Mouse (Mus musculus): ENCODE results near the gene Frem2. TPM values are rescaled to one million over a fixed set of nuclear protein-coding genes. Genes with fewer than 3 reads are reported as not detected.
A peak's percentile ranks its signal among the peaks of the same experiment; 100 is the strongest.

Gene Frem2
- polyA plus RNA-seq, 1 experiment from 2014 or later: 15.1 TPM

- no peaks in the 10 kb centered on the region for H3K9me3 ChIP-seq (ENCODE audit: low read length)
- no peaks in the 10 kb centered on the region for H3K27me3 ChIP-seq (ENCODE audit: insufficient read depth, low read length)
- H3K4me1 ChIP-seq (ENCODE audit: insufficient read depth, low read length): peaks cover 31% of the 10 kb centered on the region
- peak overlapping the region; percentile 86; the same call in 1 of the 2 replicates for H3K4me2 ChIP-seq (replicated peaks; ENCODE audit: low read depth, low read length)
- no peak overlapping the region for H3K9ac ChIP-seq (replicated peaks; ENCODE audit: low read length)
- no peak overlapping the region for H3K4me3 ChIP-seq (ENCODE audit: low read length)
- WGBS: 83% methylated on average over 9 of the region's 9 CpGs
- no peak overlapping the region for H3K27ac ChIP-seq (ENCODE audit: low read length)
- no peak for ATAC-seq (ENCODE audit: low FRiP score, low TSS enrichment)
- H3K36me3 ChIP-seq (ENCODE audit: insufficient read depth, low read length): peaks cover 17% of the 10 kb centered on the region
These were observed 190.7 kb downstream of the Frem2 start for GRCm38 (mm10) chr3:53466481-53466880.

DNA sequence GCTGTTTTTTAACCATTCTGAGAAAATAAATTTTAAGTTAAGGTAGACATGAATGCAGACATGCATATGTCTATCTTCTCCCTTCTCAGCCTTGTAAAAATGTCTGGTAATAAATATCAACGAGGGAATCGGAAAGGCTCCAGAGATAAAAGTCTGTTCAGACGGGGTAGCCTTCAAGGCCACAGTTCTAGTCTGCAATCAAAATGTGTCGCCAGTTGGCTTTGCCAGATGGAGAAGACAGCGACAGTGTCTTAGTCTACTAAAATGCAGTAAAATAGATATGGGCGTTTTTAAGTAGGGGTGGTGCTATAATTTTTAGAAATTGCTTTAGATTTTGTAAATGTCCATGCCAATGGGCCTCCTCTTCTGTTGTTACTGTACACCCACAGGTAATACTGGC, 191.8 kb downstream of the Frem2 start:
- ATAC-seq (ENCODE audit: low FRiP score, low TSS enrichment): no peak
- H3K9ac ChIP-seq (replicated peaks; ENCODE audit: low read length): peak overlapping the region; percentile 30; the same call in 1 of the 2 replicates
- WGBS: 28% methylated on average over 6 of the region's 6 CpGs

GRCm38 (mm10) chr3:53464146-53464698, 192.9 kb downstream of the Frem2 start:
- Histone ChIP-seq H3K4me3 (ENCODE audit: low read length) (peak overlapping the region; percentile 82), H3K27me3 (ENCODE audit: insufficient read depth, low read length) (no peaks in the 10 kb centered on the region), H3K4me1 (ENCODE audit: insufficient read depth, low read length) (peaks cover 33% of the 10 kb centered on the region), H3K9me3 (ENCODE audit: low read length) (no peaks in the 10 kb centered on the region), H3K27ac (ENCODE audit: low read length) (peak overlapping the region; percentile 69), H3K4me2 (replicated peaks; ENCODE audit: low read depth, low read length) (peak overlapping the region; percentile 86), H3K9ac (replicated peaks; ENCODE audit: low read length) (peak overlapping the region; percentile 89), H3K36me3 (ENCODE audit: insufficient read depth, low read length) (peaks cover 14% of the 10 kb centered on the region; the same call in 1 of the 2 replicates)
- ATAC-seq (ENCODE audit: low FRiP score, low TSS enrichment): no peak
- WGBS: under 1% methylated on average over 20 of the region's 20 CpGs

More for the DNA sequence above, 191.8 kb downstream of the Frem2 start:
- Histone ChIP-seq H3K36me3 (ENCODE audit: insufficient read depth, low read length) (peaks cover 10% of the 10 kb centered on the region), H3K9me3 (ENCODE audit: low read length) (no peaks in the 10 kb centered on the region), H3K4me2 (replicated peaks; ENCODE audit: low read depth, low read length) (peak overlapping the region; percentile 86), H3K4me1 (ENCODE audit: insufficient read depth, low read length) (peaks cover 33% of the 10 kb centered on the region), H3K27me3 (ENCODE audit: insufficient read depth, low read length) (no peaks in the 10 kb centered on the region), H3K27ac (ENCODE audit: low read length) (no peak overlapping the region), H3K4me3 (ENCODE audit: low read length) (peak overlapping the region; percentile 37)

Other genes with a start within 250 kb of the Frem2 start
- gene Nhlrc3, start 194.0 kb downstream of the Frem2 start, polyA plus RNA-seq (2015; fragmentation: Nextera tagmentation; extraction: Ambion mirVana): 11.5 and 11.9 TPM in 2 replicates
- 19.6 and 25.0 TPM in 2 replicates for gene Proser1, start 193.7 kb downstream of the Frem2 start, polyA plus RNA-seq (2015; fragmentation: Nextera tagmentation; extraction: Ambion mirVana)
- 0.09 and 0.22 TPM in 2 replicates for gene Stoml3, start 168.7 kb downstream of the Frem2 start, polyA plus RNA-seq (2015; fragmentation: Nextera tagmentation; extraction: Ambion mirVana)
- not detected in 2 replicates for gene Gm10985, start 187.7 kb upstream of the Frem2 start, polyA plus RNA-seq (2015; fragmentation: Nextera tagmentation; extraction: Ambion mirVana)
- 96.3 and 98.0 TPM in 2 replicates for gene Ufm1, start 206.5 kb upstream of the Frem2 start, polyA plus RNA-seq (2015; fragmentation: Nextera tagmentation; extraction: Ambion mirVana)